Mouse (Mus musculus) thymus, postnatal 25 days (tissue): Measurements from ENCODE around the gene Zcchc10.
A peak's percentile ranks its signal among the peaks of the same experiment; 100 is the strongest.
"Not testable (repeated sequence)": the region's sequence is repeated elsewhere in the genome, so short reads cannot be mapped to it uniquely, and the experiment has no call there.

ENCODE experiments used
- DNase-seq: peaks from one replicate; pipeline ENCODE4 v3.0.0; 2022

Gene Zcchc10

GRCm38 (mm10) chr11:53318041-53318440 lies 6.4 kb upstream of the Zcchc10 start:
- no peak for DNase-seq

- DNase-seq: not testable (repeated sequence)
Measured at GRCm38 (mm10) chr11:53318568-53318967, 5.9 kb upstream of the Zcchc10 start.

GRCm38 (mm10) chr11:53319867-53320266 lies 4.6 kb upstream of the Zcchc10 start:
- DNase-seq: not testable (repeated sequence)

- DNase-seq: no peak
Measured at GRCm38 (mm10) chr11:53330325-53330724, 5.8 kb downstream of the Zcchc10 start.

- no peak for DNase-seq
Measured at GRCm38 (mm10) chr11:53331121-53331520, 6.6 kb downstream of the Zcchc10 start.

- DNase-seq: no peak
Measured at GRCm38 (mm10) chr11:53332076-53332680, 7.7 kb downstream of the Zcchc10 start.

GRCm38 (mm10) chr11:53335505-53336181 lies 11.2 kb downstream of the Zcchc10 start:
- DNase-seq: no peak

GRCm38 (mm10) chr11:53336182-53336571 lies 11.7 kb downstream of the Zcchc10 start:
- no peak for DNase-seq

GRCm38 (mm10) chr11:53336924-53337323 lies 12.4 kb downstream of the Zcchc10 start:
- no peak for DNase-seq

- DNase-seq: no peak
Measured at GRCm38 (mm10) chr11:53337684-53338083, 13.2 kb downstream of the Zcchc10 start.

- DNase-seq: not testable (repeated sequence)
Measured at GRCm38 (mm10) chr11:53341019-53341418, 16.5 kb downstream of the Zcchc10 start.

GRCm38 (mm10) chr11:53342711-53343110 lies 18.2 kb downstream of the Zcchc10 start:
- DNase-seq: no peak

GRCm38 (mm10) chr11:53345328-53345727 lies 20.8 kb downstream of the Zcchc10 start:
- DNase-seq: peak; percentile 35

GRCm38 (mm10) chr11:53345738-53346137 lies 21.3 kb downstream of the Zcchc10 start:
- no peak for DNase-seq

GRCm38 (mm10) chr11:53350291-53351223 lies 26.1 kb downstream of the Zcchc10 start, which contains the start of gene Aff4:
Gene Aff4, plus strand, starts transcription at chr11:53350833.
- peak; percentile 87 for DNase-seq

GRCm38 (mm10) chr11:53351224-53351942 lies 26.9 kb downstream of the Zcchc10 start:
- peak; percentile 64 for DNase-seq

GRCm38 (mm10) chr11:53351943-53352590 lies 27.6 kb downstream of the Zcchc10 start:
- DNase-seq: no peak

- DNase-seq: no peak
Measured at GRCm38 (mm10) chr11:53358504-53359155, 34.2 kb downstream of the Zcchc10 start.

GRCm38 (mm10) chr11:53367032-53367431 lies 42.6 kb downstream of the Zcchc10 start:
- DNase-seq: no peak

GRCm38 (mm10) chr11:53378918-53379317 lies 54.4 kb downstream of the Zcchc10 start:
- no peak for DNase-seq
